Mouse (Mus musculus): ENCODE measurements around the gene Cdc5l.

Cdc5l gene

DNA sequence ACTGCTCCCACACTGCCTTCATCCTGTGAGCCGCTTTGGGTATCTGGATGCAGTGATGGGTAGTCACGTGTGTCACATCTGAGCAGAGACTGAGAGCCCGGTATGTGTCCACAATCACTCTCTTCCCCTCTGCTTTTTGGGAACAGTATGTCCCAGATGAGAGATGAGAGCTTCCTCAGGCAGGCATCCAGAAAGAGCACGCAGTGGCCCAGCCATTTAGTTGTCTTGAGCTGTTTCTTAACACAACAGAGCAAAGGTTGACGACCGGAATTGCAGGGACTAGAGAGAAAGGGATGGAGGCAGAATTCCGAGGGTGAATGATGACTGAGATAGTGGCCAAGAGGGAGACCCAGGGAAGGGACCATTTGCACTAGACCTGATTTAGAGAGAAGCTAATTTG, 68.7 kb downstream of the Cdc5l start:
- DNase-seq (ENCODE audit: low spot score in 2 of 2) = no peak

DNA sequence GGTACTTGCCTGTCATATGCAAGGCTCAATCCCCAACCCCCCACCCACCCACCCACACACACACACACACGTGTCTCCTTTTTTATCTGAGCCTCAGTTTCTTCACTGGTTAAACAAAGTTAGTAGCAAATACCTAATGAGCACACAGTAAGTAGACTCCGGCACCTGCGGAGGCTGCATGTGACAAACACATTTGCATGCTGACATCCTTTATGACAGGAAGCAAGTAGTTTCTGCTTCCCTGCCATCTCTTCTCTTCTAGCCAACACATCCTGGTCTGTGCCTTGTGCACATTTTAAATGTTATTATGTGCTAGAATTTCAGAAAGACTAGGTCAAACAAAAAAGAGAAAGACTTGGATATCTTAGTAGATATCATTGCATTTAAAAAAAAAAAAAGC, 72.6 kb downstream of the Cdc5l start:
- no peak for DNase-seq (ENCODE audit: low spot score in 2 of 2)

DNA sequence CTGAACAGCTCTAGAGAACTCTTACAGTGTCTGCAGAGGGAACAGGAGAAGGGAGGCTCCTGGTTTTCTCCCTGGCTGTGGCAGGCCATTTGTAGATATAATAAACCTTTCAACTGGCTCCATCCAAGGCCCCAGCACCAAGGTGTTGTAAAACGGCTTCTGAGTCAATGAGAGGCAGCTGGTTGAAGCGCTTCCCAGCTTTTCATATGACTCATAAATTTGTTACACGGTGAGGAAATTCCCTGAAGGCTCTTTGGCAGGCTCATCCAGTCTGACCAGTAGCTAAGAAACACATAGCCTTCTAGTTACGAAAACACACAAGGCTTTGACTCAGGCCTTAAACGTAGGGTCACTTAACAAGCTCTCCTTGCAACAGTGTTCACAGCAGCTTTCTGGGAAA, 74.1 kb downstream of the Cdc5l start:
- DNase-seq (ENCODE audit: low spot score in 2 of 2) = no peak

DNA sequence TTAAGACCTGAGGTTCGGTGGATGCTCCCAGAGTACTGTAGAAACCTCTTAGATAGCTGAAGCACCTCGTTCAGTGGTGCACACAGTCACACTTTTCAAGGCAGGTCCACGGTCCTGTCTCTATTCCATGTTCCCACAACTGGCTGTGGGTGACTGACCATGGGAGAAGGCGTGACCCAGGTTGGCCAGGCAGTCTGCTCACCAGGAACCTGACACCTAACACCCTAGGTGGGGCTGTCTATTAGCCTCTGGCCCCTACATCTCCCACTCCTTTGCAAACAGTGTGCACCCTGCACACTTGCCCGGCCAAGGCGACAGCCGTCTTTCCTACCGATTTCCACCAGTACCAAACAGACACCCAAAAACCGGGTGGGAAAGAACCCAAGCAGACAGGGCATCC, 77.1 kb downstream of the Cdc5l start:
- DNase-seq (ENCODE audit: low spot score in 2 of 2) = no peak

DNA sequence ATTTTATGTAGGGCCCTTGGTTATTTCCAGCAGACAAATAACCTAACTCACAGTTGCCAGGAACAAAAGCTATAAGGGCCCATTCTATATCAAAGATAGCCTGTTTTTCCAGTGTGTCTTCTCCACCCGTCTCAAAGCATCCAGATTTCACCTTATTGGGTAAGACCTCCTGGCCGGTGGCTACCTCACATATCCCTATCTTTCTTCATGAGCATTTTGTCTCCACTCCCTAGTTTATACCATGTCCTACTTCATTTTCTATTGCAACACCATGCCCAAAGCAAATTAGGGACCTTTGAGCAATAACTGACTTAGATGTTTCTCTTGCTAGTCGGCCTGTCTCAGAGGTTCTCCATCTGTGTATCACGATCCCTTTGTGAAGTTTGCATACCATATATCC, 85.6 kb downstream of the Cdc5l start:
- DNase-seq (ENCODE audit: low spot score in 2 of 2) = no peak
